Mouse (Mus musculus) erythroblast, adult 5-6 weeks (primary cell): ENCODE data around the gene Desi2. TPM values are rescaled to one million over a fixed set of nuclear protein-coding genes. Genes with fewer than 3 reads are reported as not detected.
"Not testable (repeated sequence)": the region's sequence is repeated elsewhere in the genome, so short reads cannot be mapped to it uniquely, and the experiment has no call there.

Experiments used
- ATAC-seq: replicated peaks from 2 replicates; pipeline ENCODE4 v1.8.0; 2016; ENCODE audit warnings: moderate number of reproducible peaks, mild to moderate bottlenecking, moderate TSS enrichment, inconsistent platforms; ENCODE audit not compliant: poor library complexity, low FRiP score, severe bottlenecking
- total RNA-seq, 2 experiments: library from RNA; stranded (forward) in 1 of 2; stranded (reverse) in 1 of 2; fragments of 150-400 nt in 1 of 2; fragments of 200-764, 138-1000 nt in 1 of 2; gene quantifications; 2 replicates each; pipeline versions ENCODE4 v1.2.3 to v1.2.4; 2015 to 2017; ENCODE audit warnings: low replicate concordance in 2 of 2

Desi2 gene
- total RNA-seq (2015; ENCODE audit: low replicate concordance) (5.8 and 10.2 TPM in 2 replicates), total RNA-seq (2017; ENCODE audit: low replicate concordance) (2.1 and 3.1 TPM in 2 replicates)

DNA sequence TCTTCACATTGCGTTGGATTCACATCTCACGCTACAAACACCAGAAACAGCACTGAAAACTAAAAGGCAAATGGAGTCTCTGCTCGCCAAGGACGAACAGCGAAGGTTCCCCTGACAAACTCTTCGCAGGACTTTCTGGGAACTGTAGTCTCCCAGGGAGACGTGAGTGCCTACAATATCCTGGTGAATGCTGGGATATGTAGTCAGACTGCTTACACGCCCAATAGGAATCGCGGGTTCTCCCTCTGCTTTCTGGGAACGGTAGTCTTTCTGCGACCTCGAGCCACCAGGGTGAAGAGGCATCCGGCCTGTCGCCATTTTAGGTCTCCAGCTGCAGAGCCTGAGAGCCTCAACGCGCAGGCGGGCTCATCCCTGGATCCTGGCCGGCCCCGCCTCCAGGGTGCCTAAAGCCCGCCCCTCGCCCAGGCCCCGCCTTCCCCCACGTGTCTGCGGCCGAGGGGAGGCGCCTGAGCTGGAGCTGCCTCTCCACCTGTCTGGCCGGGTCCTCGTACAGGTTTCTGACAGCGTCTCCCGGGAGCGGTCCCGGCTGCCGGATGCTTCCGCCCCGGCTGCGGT, at the start of gene Desi2:
Gene Desi2, plus strand, starts transcription at position 202 of the 576 bp plus-strand sequence.
- peak; percentile 97 for ATAC-seq

DNA sequence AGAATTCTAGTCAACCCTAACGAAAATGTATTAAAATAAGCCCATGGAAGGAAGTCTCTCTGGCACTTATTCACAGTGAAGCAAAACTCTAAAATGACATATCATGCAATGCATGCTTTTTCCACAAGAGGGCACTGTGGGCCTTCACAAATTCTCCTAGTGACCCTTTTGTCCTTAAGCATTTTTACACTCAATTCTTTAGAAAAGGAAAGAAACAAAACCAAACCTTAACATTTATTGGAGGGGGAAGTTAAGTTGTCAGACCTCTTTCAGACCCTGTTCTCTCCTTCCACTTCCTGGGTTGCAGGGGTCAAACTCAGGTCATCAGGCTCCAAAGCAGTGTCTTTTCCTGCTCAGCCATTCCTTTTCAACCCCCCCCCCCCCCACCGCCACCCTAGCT, 40.7 kb upstream of the Desi2 start:
- ATAC-seq, result peak; percentile 69

DNA sequence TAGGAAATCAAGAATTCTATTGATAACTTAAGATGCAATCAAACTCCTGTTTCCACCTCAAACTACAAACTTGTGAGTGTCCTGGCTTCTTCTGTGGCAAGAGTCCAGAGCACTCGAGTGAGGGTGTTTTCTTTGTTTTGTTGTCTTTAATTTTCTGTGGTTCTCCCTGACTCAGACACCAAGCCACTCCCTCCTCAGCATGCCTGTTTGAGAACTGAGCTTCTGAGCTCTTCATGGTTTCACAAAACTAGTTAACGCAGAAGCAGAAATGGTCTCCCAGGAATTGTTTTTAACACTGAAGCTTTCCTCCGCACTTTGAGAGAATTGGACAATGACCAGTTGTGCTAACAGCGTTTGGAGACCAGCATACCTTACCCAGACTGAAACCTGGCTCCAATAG, 40.3 kb upstream of the Desi2 start:
- ATAC-seq, result not testable (repeated sequence)

DNA sequence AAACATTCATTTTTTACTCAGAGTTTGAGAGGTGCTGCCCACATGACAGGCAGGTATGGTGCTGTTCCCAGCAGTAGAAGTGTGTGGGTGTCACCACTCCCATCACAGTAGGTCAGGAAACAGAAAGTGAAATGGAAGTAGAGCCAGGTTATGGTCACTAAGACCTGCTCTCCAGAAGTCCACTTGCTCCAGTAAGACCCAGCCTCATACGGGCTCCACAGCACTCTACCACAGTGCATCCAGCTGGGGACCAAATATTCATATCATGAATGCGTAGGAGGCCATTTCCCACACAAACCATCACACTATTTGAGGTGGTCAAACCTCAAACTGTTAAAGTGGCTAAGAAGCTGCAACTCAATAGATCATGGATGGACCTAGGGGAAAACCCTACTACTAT, 5.0 kb upstream of the Desi2 start:
- ATAC-seq, result no peak

DNA sequence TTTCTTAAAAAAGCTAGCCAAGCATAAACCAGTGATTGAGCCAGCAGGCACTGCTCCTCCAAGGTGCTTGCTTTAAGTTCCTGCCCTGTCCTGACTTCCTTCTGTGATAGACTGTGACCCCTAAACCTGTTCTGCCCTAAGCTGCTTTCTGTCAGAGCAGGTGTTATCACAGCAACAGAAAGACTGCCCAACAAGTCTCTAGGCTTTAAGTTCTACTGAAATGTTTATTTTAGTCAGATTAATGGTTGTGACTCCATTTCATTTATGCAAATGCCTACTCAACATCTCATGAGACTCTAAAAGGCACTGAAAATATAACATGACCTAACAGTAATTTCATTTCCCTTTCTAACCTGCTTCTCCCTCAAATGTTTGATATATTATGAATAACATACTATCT, 1.6 kb upstream of the Desi2 start:
- ATAC-seq, result no peak

DNA sequence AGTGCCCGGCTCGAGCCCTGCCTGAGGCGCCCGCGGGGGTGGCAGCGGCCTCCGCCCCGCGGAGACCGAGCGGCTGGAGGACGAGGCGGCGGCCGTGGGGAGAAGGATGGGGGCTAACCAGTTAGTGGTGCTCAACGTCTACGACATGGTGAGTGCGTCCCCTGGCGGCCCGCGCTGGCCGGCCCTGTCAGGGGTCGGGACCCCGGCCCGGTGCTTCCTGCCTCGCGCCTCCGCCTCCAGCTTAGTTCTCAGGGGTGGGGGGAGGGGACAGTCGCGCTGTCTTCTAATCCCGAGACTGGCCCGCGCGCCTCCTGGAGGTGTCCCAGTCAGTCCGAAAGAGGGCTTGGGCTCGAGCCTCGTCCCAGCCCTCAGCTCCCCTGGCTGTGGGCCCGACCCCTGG, 593 bp downstream of the Desi2 start:
- peak; percentile 11; the same call in 1 of the 2 replicates for ATAC-seq

DNA sequence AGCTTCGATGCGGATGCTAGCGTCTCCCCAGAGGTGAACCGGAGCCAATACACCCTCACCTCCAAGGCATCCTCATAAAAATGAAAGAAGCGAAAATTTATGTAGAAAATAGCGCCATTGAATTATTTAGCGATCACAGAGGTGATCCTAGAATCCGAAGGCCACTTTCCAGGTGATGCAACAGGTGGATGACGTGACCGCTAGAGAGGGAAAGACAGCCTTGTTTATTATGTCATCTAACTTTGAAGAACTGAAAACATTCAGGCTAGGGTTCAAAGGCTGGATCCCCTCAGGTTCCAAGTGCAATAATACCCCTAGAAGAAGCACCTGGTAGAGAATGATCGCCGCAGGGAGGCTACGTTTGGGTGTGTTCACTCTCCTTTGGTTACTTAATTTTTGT, 1.2 kb downstream of the Desi2 start:
- no peak for ATAC-seq

DNA sequence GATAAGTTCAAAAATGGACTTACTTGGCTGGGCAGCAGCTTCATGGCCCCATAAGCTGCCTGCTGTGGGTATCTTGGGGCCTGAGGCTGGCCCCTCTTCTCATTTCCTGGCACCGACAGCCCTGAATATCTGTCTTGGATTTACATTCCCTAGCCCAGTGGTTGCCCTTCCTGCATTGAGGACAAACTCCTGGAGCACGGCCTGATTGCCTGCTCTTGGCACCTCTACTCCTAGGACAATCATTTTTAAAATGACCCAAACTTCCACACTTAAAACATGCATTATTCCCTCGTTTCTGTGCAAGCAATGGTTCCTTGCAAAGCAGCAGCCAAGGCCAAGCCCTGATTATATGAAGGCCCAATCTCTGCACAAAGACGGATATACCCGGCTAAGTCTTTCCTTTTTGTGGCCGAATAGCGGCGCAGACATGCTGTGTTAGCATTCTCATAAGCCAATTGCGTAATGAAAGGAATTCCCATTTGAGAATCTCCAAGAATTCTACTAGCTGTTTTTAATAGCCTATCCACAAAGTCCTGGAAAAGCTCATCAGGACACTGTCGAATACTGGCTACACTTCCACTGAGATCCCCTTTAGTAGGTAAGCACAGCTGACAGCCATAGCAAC, 18.6 kb downstream of the Desi2 start:
- no peak for ATAC-seq

DNA sequence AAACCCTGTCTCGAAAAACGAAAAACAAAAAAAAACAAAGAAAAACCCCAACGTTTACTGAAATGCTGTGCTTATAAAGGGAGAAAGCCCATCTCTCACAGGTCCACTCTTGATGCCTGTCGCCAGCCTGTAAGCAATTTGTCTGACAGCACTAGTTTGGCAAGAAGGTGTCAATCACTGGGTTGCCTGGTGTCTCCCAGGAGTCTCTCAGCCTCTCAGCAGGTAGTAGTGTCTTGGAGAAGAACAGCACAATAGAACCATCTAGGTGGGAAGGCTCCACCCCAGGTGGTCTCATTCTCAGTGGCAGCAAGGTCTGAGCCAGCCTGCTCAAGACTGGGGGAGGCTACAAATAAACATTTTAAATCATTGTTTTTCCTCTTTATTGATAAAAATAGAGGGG, 20.6 kb downstream of the Desi2 start:
- not testable (repeated sequence) for ATAC-seq

DNA sequence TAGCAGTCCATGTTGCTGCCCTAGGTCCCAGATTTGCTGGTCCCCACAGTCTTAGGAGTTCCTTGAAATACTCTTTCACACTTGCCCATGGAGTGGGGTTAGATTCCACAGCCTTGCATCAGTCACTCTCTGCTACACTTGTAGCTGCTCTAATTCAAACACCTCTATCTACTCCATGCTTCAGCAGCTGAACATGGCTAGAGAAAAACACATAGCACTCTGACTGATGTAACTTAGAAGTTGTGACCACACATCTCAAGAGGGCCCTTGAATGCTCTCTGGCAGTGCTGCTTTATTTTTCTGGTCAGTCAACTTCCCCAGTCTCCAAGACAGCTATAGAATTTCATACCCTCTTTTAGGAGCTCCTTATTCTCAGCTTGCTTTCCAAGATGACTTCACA, 22.7 kb downstream of the Desi2 start:
- no peak for ATAC-seq

DNA sequence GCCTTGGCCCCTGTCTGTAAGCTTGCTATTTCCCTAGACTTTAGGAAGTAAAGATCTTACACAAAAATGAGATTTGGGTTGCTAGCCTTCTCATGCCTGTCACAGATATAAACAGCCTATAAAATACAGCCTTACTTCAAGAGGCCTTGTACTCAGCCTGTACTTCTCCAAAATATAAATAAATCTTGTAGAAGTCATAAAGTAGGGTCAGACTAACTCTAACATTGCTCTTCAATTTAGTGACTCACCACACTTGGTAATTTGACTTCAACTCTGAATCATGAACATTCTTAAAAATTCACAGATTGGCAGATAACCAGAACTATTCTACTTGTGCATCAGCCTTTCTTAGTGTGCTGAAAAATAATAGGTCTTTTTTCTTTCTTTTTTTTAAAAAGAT, 29.9 kb downstream of the Desi2 start:
- ATAC-seq, result no peak

DNA sequence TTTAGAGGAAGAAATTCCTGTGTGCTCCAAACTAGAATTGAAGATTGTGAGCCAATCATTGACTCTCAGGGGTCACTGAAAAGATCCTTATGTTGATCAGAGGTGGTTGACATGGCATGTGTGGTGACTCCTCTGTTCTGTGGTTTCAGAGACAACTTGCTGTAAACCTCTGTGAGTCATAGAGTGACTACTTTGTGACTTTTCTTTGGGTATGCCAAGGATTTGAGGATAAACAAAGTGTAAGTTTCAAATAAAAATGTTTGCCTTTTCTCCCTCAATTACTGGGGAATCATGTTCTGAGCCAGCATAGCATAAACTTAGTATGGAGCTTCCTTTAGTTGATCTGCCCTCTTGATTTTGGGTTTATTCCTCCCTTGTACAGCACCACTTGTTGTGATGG, 31.1 kb downstream of the Desi2 start:
- no peak for ATAC-seq

DNA sequence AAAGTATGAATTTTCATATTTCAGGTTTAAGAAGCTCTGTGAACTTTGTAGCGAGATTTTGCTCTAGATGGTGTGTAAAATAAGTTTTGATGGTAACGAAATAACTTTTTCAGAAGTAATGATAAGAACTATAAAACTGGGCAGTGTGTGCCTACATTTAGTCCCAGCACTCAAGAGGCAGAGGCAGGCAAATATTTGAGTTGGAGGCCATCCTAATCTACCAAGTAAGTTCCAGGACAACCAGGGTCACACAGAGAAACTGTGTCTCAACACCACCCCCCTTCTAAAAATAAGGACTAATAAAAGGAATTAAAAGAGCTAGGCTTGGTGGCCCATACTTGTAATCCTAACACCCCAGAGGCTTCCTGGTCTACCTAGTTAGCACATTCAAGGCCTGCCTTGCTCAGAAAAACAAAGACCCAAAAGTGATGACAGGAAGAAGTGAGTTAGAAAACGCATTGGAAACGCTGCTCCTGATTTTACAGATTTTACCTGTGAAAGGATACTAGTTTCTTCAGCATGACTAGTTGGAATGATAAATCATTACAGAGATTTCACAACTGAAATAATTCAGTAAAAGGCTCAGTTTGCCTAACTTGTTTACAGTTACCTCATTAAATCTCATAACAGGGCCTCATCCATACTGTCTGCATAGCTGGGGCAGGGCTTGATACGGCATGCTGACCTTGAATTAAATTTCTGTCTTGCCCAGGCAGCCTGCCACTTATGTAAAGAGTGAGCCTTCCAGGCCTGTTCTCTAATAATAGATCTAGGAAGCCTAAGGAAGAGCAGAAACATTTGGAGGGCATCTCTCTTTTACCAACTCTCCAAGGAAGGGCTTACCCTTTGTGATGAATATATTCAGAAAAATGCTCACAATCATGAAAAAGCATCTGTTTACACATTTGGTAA, 32.2 kb downstream of the Desi2 start:
- no peak for ATAC-seq

DNA sequence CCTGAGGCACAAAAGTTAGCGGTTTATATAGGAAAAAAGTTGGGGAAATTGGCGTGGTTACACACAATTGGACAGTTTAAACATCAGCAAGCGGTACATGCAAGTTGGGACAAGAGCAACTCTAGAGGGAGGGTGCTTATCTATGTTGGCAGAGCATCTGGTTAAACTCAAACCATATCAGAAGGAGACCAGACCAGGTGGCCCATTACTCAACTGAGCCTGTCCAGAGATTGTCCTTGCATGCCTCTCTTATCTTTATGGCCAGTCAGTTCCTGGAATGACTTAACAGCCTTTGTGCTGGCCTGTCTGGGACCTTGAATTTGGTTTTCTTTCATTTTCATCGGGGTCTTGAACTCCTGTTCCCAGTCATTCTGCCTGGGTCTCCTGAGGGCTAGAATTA, 41.7 kb downstream of the Desi2 start:
- not testable (repeated sequence) for ATAC-seq

DNA sequence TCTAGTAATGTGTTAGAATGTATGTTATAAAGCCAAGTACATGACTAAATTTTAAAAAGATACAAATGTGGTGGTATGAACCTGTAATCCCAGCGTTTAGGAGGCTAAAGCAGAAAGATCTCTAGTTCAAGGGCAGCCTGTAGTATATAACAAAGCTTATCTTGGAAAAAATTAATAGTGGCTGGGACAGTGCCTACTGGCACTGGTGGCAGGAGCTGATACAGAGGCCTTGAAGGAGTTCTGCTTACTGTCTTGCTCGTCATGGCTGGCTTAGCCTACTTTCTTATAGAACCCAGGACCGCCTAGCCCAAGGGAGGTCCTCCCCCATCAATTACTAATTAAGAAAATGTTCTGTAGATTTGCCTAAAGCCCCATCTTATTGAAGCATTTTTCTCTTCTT, 46.9 kb downstream of the Desi2 start:
- no peak for ATAC-seq

DNA sequence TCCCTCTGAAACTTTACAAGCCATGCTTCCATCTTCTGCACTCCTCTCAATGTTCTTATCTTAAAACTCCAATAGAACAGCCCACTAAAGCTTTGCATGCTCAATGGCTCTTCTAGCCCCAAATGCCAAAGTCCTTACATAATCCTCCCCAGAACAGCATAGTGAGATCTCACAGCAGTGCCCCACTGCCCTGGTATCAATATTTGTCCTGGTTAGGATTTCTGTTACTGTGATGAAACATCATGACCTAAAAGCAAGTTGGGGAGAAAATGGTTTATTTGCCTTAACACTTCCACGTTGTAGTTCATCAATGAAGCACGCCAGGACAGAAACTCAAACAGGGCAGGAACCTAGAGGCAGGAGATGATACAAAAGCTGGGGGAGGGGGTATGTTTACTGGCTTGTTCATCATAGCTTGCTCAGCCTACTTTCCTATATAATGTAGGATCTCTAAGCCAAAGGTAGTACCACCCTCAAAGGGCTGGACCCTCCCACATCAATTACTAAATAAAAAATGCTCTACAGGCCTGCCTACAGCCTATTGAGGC, 48.8 kb downstream of the Desi2 start:
- no peak for ATAC-seq

DNA sequence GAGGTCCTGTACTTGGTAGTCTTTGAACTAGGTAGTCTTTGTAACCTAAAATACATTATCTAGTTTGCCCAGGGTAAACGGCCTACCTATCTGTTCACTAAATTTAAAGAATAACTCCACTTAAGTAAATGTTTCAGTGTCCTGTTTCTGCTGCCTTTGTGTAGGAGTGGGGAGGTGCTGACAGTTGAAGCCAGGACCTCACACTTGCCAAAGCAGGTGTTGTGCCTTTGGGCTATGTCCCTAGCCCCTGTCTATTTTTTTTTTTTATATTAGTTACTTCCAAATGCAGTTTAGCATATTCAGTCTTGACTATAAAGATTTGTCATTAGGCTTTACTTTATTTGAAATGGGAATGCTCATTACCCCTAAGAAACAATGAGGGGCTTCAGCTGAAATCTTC, 51.5 kb downstream of the Desi2 start:
- no peak for ATAC-seq

DNA sequence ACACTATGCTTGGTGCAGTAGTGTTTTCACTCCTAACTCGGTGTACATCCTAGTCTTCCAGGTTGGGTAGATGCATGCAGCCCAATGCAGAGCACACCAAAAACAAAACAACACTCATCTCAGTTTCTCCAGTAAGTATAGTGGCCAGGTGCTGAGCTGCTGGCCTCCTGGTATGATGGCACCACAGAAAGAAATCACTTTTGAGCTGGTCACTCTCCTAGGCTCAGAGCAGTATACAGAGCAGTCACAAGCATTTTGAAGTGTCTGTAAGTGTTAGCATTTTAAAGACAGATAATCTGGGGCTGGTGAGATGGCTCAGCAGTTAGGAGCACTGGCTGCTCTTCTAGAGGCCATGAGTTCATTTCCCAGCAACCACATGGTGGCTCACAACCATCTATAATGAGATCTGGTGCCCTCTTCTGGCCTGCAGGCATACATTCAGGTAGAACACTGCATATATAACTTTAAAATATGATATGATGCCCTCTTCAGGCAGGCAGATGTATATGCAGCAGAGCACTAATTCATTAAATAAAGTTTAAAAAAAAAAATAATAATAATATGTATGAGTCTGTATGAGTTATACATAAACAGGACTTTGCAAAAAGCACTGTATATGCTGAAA, 54.8 kb downstream of the Desi2 start:
- ATAC-seq, result peak; percentile 80

DNA sequence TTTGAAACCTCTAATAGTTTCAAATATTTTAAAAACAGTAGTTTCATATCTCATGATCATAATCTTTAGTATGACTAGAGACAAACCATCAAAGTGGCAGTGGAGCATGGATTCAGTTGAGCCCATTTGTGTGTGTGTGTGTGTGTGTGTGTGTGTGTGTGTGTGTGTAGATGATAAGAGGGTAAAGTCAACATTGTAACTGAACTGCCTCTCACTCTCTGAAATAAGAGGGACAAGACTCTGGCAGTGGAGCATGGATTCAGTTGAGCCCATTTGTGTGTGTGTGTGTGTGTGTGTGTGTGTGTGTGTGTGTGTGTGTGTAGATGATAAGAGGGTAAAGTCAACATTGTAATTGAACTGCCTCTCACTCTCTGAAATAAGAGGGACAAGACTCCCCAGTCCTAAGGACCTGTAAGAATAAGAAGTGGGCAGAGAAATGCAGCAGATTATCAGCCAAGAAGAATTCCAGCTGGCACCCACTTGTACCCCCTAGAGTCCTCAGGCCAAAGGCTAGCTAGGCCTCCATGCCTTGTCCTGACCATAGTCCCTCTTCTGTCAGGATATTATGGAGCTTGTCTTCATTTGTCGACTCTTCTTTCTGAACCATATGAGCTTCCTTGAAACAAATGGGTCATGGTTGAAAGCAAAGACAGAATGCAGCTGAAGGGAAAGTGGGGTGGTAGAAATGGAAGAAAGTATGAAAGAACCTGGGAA, 61.0 kb downstream of the Desi2 start:
- no peak for ATAC-seq

DNA sequence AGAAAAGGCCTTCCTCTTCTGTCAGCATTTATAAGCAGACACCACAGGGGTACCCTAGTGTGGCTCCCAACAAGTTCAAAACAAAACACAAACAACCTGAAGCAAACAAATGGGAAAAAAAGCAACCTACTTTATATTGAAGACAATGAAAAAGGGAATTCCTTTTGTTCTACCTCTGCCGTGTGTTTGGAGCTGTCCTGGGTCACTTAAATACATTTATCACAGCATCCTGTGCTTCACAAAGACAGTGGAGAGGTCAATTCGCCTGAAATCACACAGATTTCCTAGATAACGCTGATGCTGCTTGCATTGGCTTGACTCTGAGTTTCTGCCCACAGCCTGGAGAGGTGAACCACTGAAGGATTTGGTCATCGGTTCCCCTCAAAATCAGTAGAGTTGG, 67.4 kb downstream of the Desi2 start:
- no peak for ATAC-seq
